Mouse (Mus musculus) CH12.LX (cell line): ENCODE data around the gene B3gntl1. TPM values are rescaled to one million over a fixed set of nuclear protein-coding genes. Genes with fewer than 3 reads are reported as not detected.

Experiments
- DNase-seq: peaks from one replicate; pipeline ENCODE4 v3.0.0-alpha.2; 2013; ENCODE audit errors: extremely low read depth
- H3K27ac ChIP-seq: 2 replicates; pipeline ENCODE4 v1.5.1; 2012; ENCODE audit warnings: low read depth, mild to moderate bottlenecking, control low read depth, moderate library complexity; ENCODE audit not compliant: insufficient read depth
- H3K27me3 ChIP-seq: replicated peaks from 2 replicates; pipeline ENCODE3; 2012; ENCODE audit warnings: inconsistent platforms
- H3K36me3 ChIP-seq, 2 experiments: replicated peaks in 1 of 2; 2 replicates each; pipeline versions ENCODE3 to v1.6.1; 2012; ENCODE audit warnings: inconsistent platforms in 1 of 2, low read length in 1 of 2, mild to moderate bottlenecking in 1 of 2, mixed read lengths in 1 of 2, moderate library complexity in 1 of 2; ENCODE audit not compliant: control insufficient read depth in 1 of 2, insufficient read depth in 1 of 2
- H3K4me1 ChIP-seq, 2 experiments: 2 replicates each; pipeline ENCODE4 v1.6.1; 2012; ENCODE audit warnings: inconsistent platforms in 1 of 2, moderate library complexity in 1 of 2; ENCODE audit not compliant: insufficient read depth in 2 of 2, control insufficient read depth in 1 of 2
- H3K4me2 ChIP-seq: 2 replicates; pipeline ENCODE4 v1.6.1; 2012; ENCODE audit warnings: low read depth, mild to moderate bottlenecking, control low read depth; ENCODE audit not compliant: poor library complexity, insufficient read depth, severe bottlenecking
- H3K4me3 ChIP-seq, 3 experiments: fragments of 150-350 bp in 1 of 3; sonication (generic) in 1 of 3; replicated peaks in 1 of 3; 2 replicates each; pipeline versions ENCODE3 to v1.5.1; 2011 to 2012; ENCODE audit warnings: low read depth in 2 of 3, low read length in 2 of 3, mild to moderate bottlenecking in 2 of 3, moderate library complexity in 2 of 3, control low read depth in 1 of 3, improper control_type of control experiment in 1 of 3, inconsistent platforms in 1 of 3, mixed read lengths in 1 of 3; ENCODE audit not compliant: poor library complexity in 1 of 3
- H3K79me2 ChIP-seq: replicated peaks from 2 replicates; pipeline ENCODE4 v1.6.1; 2012; ENCODE audit warnings: mild to moderate bottlenecking, moderate library complexity; ENCODE audit not compliant: control insufficient read depth, poor library complexity, insufficient read depth, severe bottlenecking; ENCODE audit errors: extremely low read depth
- H3K9ac ChIP-seq: 2 replicates; pipeline ENCODE4 v1.6.1; 2012; ENCODE audit warnings: low read depth, mild to moderate bottlenecking, control low read depth, moderate library complexity; ENCODE audit not compliant: insufficient read depth
- H3K9me3 ChIP-seq: replicated peaks from 2 replicates; pipeline ENCODE3; 2012; ENCODE audit warnings: low read length, inconsistent platforms, mixed read lengths
- BHLHE40 ChIP-seq: IDR thresholded peaks from 2 replicates; pipeline ENCODE4 v1.6.1; 2011; ENCODE audit warnings: mild to moderate bottlenecking, low read depth, low read length, improper control_type of control experiment
- CHD1 ChIP-seq: IDR thresholded peaks from 2 replicates; pipeline ENCODE4 v1.6.1; 2012; ENCODE audit warnings: low read depth, low read length, improper control_type of control experiment, inconsistent platforms
- ELF1 ChIP-seq: IDR thresholded peaks from 2 replicates; pipeline ENCODE4 v1.6.1; 2014; ENCODE audit warnings: low read depth, mild to moderate bottlenecking, inconsistent platforms, low read length, improper control_type of control experiment
- ETS1 ChIP-seq: conservative IDR thresholded peaks from 2 replicates; pipeline ENCODE4 v1.6.1; 2012; ENCODE audit warnings: low read depth, mild to moderate bottlenecking, inconsistent platforms, low read length, improper control_type of control experiment, moderate library complexity
- JUND ChIP-seq: conservative IDR thresholded peaks from 2 replicates; pipeline ENCODE4 v1.6.1; 2011; ENCODE audit warnings: low read depth, low read length, improper control_type of control experiment
- KAT2A ChIP-seq: IDR thresholded peaks from 2 replicates; pipeline ENCODE4 v1.6.1; 2012; ENCODE audit warnings: low read length, improper control_type of control experiment, inconsistent platforms; ENCODE audit not compliant: insufficient replicate concordance
- MAFK ChIP-seq: IDR thresholded peaks from 2 replicates; pipeline ENCODE4 v1.6.1; 2011; ENCODE audit warnings: low read length, improper control_type of control experiment; ENCODE audit not compliant: insufficient replicate concordance
- MAX ChIP-seq: IDR thresholded peaks from 2 replicates; pipeline ENCODE4 v1.6.1; 2011; ENCODE audit warnings: low read length, improper control_type of control experiment
- MXI1 ChIP-seq: IDR thresholded peaks from 2 replicates; pipeline ENCODE4 v1.6.1; 2011; ENCODE audit warnings: mild to moderate bottlenecking, low read depth, low read length, improper control_type of control experiment
- MYC ChIP-seq: IDR thresholded peaks from 2 replicates; pipeline ENCODE4 v1.6.1; 2011; ENCODE audit warnings: low read depth, mild to moderate bottlenecking, improper control_type of control experiment, low read length
- NELFE ChIP-seq: IDR thresholded peaks from 2 replicates; pipeline ENCODE4 v1.6.1; 2011; ENCODE audit warnings: low read depth, low read length, improper control_type of control experiment
- PAX5 ChIP-seq: IDR thresholded peaks from 2 replicates; pipeline ENCODE4 v1.6.1; 2012; ENCODE audit warnings: low read length, inconsistent platforms, mixed read lengths
- POLR2AphosphoS2 ChIP-seq: IDR thresholded peaks from 2 replicates; pipeline ENCODE4 v1.6.1; 2011; ENCODE audit warnings: low read depth, low read length, improper control_type of control experiment
- RCOR1 ChIP-seq: conservative IDR thresholded peaks from 2 replicates; pipeline ENCODE4 v1.6.1; 2012; ENCODE audit warnings: low read depth, mild to moderate bottlenecking, inconsistent platforms, low read length, improper control_type of control experiment
- SMC3 ChIP-seq: IDR thresholded peaks from 2 replicates; pipeline ENCODE4 v1.6.1; 2011; ENCODE audit warnings: low read depth, low read length, improper control_type of control experiment
- TBP ChIP-seq: conservative IDR thresholded peaks from 2 replicates; pipeline ENCODE4 v1.6.1; 2011; ENCODE audit warnings: low read depth, low read length, improper control_type of control experiment
- UBTF ChIP-seq: IDR thresholded peaks from 2 replicates; pipeline ENCODE4 v1.6.1; 2012; ENCODE audit warnings: low read depth, mild to moderate bottlenecking, inconsistent platforms, low read length, improper control_type of control experiment, moderate library complexity
- ZMIZ1 ChIP-seq: IDR thresholded peaks from 2 replicates; pipeline ENCODE4 v1.6.1; 2012; ENCODE audit warnings: low read depth, mild to moderate bottlenecking, inconsistent platforms, low read length, improper control_type of control experiment
- ZNF384 ChIP-seq: IDR thresholded peaks from 2 replicates; pipeline ENCODE4 v1.6.1; 2012; ENCODE audit warnings: low read depth, low read length, improper control_type of control experiment, inconsistent platforms
- dilution Hi-C: fragments of 300-500 bp; cut with MboI; formaldehyde crosslinking; loops from 2 replicates; pipeline ENCODE4 v1.14.3; 2020; ENCODE audit warnings: low sequenced_read_pairs; ENCODE audit not compliant: extremely low pct_unique_long_range_greater_than_20kb, extremely low pct_ligation_motif_present
- in situ Hi-C: fragments of 300-500 bp; cut with MboI; formaldehyde crosslinking; loops from 3 replicates; pipeline ENCODE4 v1.14.3; 2019; ENCODE audit warnings: low sequenced_read_pairs, low pct_ligation_motif_present, low pct_unique_long_range_greater_than_20kb, mixed read lengths
- polyA plus RNA-seq: library from polyadenylated mRNA; unstranded; fragments of >175 nt; gene quantifications from 2 replicates; pipeline ENCODE4 v1.2.1, GENCODE M21; 2012; ENCODE audit warnings: low read depth; ENCODE audit not compliant: insufficient read length
- total RNA-seq, 2 experiments: library from RNA; depleted of rRNA; stranded (reverse); fragments of 300-350 nt in 1 of 2; fragments of >200 nt in 1 of 2; gene quantifications; 2 replicates each; pipeline ENCODE4 v1.2.3; 2012 to 2014

Gene B3gntl1
- total and polyA plus RNA-seq, 3 experiments = 7.3 to 10.3 (median 8.7) TPM

DNA sequence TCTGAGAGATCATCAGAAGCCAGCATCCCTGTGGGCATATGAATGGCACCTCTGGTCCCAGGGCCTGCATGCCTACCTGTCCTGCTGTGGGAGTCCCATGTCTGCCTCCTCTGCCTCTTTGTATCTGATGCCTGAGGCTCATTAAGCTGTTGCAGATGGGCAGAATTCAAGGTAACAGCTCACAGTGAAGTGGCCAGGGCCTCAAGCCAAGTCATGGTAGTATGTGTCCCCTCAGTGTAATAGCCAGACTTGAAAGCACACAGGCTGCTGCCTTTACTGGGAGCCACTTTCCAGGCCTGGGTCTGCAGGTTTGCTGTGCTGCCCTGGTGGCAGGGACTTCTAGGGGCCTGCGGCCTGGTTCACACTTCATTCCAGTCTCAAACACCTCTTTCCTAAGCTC, 55.6 kb downstream of the B3gntl1 start:
- peaks cover 6% of the 10 kb centered on the region for H3K9me3 ChIP-seq
- H3K4me1 ChIP-seq = no peaks in the 10 kb centered on the region
- no peak overlapping the region for H3K4me3 ChIP-seq
- dilution Hi-C loops (no loop called here), in situ Hi-C loops (no loop called here)
- no peak overlapping the region for H3K4me2 ChIP-seq
- no peaks in the 10 kb centered on the region for H3K79me2 ChIP-seq
- H3K27ac ChIP-seq = no peak overlapping the region
- peaks cover 71 to 87% of the 10 kb centered on the region in 2 experiments for H3K36me3 ChIP-seq
- no peaks in the 10 kb centered on the region for H3K27me3 ChIP-seq
- TF ChIP-seq MXI1 (no peak), MYC (no peak)
- DNase-seq = no peak
- no peak overlapping the region for H3K9ac ChIP-seq

DNA sequence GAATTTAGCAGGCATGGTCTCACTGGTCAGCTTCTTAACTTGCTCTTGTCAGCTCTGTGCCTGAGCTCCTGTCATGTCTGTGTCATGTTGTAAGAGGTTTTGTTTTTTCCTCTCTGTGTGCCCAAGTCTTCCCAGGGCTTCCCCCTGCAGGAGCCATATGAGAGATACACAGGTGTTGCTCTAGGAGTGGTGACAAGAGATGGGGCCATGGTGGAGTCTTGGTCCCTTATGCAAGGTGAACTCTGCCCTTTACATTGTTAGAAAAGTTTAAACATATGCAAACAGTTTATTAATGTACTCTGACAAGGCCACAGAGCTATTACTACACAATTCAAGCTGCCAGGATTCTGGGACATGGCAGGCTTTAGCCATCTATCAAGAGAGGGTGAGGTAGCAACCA, 56.5 kb downstream of the B3gntl1 start:
- in situ Hi-C loops = no loop called here
- H3K4me2 ChIP-seq = no peak overlapping the region
- TF ChIP-seq UBTF (no peak), MAX (no peak), SMC3 (no peak), ZNF384 (no peak), KAT2A (no peak), JUND (no peak), PAX5 (no peak), RCOR1 (no peak), BHLHE40 (no peak), MAFK (no peak), ETS1 (no peak), NELFE (no peak), MXI1 (no peak), TBP (no peak), CHD1 (no peak), ELF1 (no peak), ZMIZ1 (no peak), POLR2AphosphoS2 (no peak)
- TF ChIP-seq, all 38 proteins: peak for 0
- dilution Hi-C loops = no loop called here
- Histone ChIP-seq H3K9ac (no peak overlapping the region), H3K4me1 (no peaks in the 10 kb centered on the region), H3K4me3 (no peak overlapping the region), H3K36me3 (peaks cover 66 to 81% of the 10 kb centered on the region in 2 experiments), H3K27me3 (no peaks in the 10 kb centered on the region), H3K79me2 (no peaks in the 10 kb centered on the region), H3K9me3 (peaks cover 6% of the 10 kb centered on the region), H3K27ac (no peak overlapping the region)
- DNase-seq = no peak
